Comparison of ENCODE assay signal across 9 mouse cellular contexts in the genomic region with DNA sequence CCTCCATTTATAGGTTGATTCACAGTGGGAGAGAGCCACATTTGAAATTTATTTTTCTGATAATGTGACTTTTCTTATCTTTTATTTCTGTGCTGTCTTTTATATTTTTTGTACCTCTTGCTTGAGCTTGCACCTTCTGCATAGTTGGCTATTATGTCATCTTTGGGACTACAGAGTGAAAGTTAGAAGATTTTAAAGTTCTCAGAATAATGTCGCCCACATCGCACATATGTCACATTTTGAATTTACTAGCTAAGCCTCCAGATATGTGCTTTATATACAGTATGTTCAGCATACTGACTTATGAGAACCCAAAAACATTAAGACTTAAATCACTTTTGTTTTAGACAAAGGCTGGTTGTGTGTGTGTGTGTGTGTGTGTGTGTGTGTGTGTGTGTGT.
"Had no signal": no experiment of that assay in that cellular context is flagged by ENCODE, and none has a peak within 500 bp of the region (broad histone marks: within the 10 kb centered on the region; RNA-seq: fewer than 3 reads in every experiment).

No protein-coding gene starts in this region.

- H3K27ac ChIP-seq: limb, embryonic 10.5 days; liver, embryonic 15.5 days; midbrain, embryonic 13.5 days; stomach, embryonic 15.5 days had no signal

- H3K4me3 ChIP-seq: limb, embryonic 10.5 days; liver, embryonic 15.5 days; midbrain, embryonic 13.5 days; stomach, embryonic 15.5 days had no signal

- DNase-seq: kidney, adult 8-10 months; kidney, postnatal 25 days; lung, adult 2 months; lung, postnatal 36 days; thymus, postnatal 36 days had no signal
